Mouse (Mus musculus): ENCODE measurements around the gene Rras.

- peak; percentile 27; the same call in 1 of the 2 replicates for TF ChIP-seq CTCF (IDR thresholded peaks at IDR 0.05; ENCODE audit: low read depth)
- TF ChIP-seq EP300 (IDR thresholded peaks at IDR 0.05; ENCODE audit: low read depth): peak; percentile 37; the same call in 1 of the 2 replicates
Measured at GRCm38 (mm10) chr7:45017242-45018061, at the start of gene Rras.

Data from liver, embryonic 14.5 days (tissue).